Mouse (Mus musculus): ENCODE data around the gene Aco2.

GRCm38 (mm10) chr15:81836966-81837920 is 34.9 kb upstream of the Aco2 start:
- no peak for TF ChIP-seq CTCF (IDR thresholded peaks at IDR 0.05; ENCODE audit: low read depth)
- no peak for TF ChIP-seq EP300 (IDR thresholded peaks at IDR 0.05; ENCODE audit: low read depth)

All from liver, embryonic 14.5 days (tissue).